Mouse (Mus musculus) liver, postnatal 0 days (tissue): ENCODE data around the gene Kalrn.

Experiments used
- CTCF ChIP-seq: sonication (generic); IDR thresholded peaks from 2 replicates; pipeline ENCODE4 v1.5.1; 2016; ENCODE audit warnings: antibody characterized with exemption, low read depth
- EP300 ChIP-seq: IDR thresholded peaks from 2 replicates; pipeline ENCODE4 v1.6.1; 2016; ENCODE audit warnings: antibody characterized with exemption, low read depth, mild to moderate bottlenecking

DNA sequence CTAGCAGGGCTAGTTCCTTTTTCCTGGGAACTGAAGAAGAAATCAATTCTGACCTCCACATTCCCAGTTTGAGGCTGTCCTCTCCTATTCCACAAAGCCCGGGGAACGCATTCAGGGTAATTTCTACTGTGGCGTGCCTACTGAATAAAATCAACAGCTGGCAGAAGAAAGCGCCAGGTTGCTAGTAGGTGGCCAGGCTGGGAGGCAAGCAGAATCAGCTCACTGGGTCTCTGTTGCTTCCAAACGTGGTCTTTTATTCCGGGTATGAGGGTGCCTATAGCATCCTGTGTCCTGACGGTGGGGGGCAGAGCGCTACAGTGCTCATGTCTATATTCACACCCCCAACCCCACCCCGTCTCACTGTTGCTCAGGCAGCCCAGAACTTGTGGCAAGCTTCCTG is 460.2 kb downstream of the Kalrn start:
- no peak for TF ChIP-seq CTCF
- no peak for TF ChIP-seq EP300
